Mouse (Mus musculus) ES-Bruce4 (cell line): ENCODE results near the gene Anks1b.

Experiments
- EP300 ChIP-seq: IDR thresholded peaks from 2 replicates; pipeline ENCODE4 v1.6.1; 2011; ENCODE audit warnings: low read depth, low read length; ENCODE audit not compliant: insufficient read depth
- POLR2A ChIP-seq: IDR thresholded peaks from one replicate; pipeline ENCODE4 v1.8.1; 2011; ENCODE audit warnings: low read length; ENCODE audit not compliant: insufficient read depth

GRCm38 (mm10) chr10:90699211-90699610 is 825.9 kb downstream of the Anks1b start:
- no peak for TF ChIP-seq EP300
- no peak for TF ChIP-seq POLR2A
